Mouse (Mus musculus) olfactory bulb, adult 2 months (tissue): ENCODE data around the gene Agxt. TPM values are rescaled to one million over a fixed set of nuclear protein-coding genes. Genes with fewer than 3 reads are reported as not detected.

Source experiments
- H3K27ac ChIP-seq: fragments of 200-500 bp; 2 replicates; pipeline ENCODE4 v1.5.1; 2012; ENCODE audit warnings: low read depth, low read length; ENCODE audit not compliant: insufficient read depth
- H3K4me1 ChIP-seq: fragments of 200-500 bp; 2 replicates; pipeline ENCODE4 v1.6.1; 2012; ENCODE audit warnings: low read length; ENCODE audit not compliant: control insufficient read depth, insufficient read depth
- H3K4me3 ChIP-seq: fragments of 200-500 bp; 2 replicates; pipeline ENCODE4 v1.5.1; 2012; ENCODE audit warnings: mild to moderate bottlenecking, low read depth, low read length, moderate library complexity; ENCODE audit not compliant: insufficient read depth
- CTCF ChIP-seq: fragments of 200-500 bp; IDR thresholded peaks from 2 replicates; pipeline ENCODE4 v1.5.1; 2012; ENCODE audit warnings: low read depth, mild to moderate bottlenecking, low read length, moderate library complexity; ENCODE audit not compliant: insufficient read depth
- POLR2A ChIP-seq: fragments of 200-500 bp; IDR thresholded peaks from 2 replicates; pipeline ENCODE4 v1.6.1; 2012; ENCODE audit warnings: mild to moderate bottlenecking, low read depth, low read length, moderate library complexity; ENCODE audit not compliant: insufficient read depth
- WGBS: fragments of 180-500 bp; shearing (Covaris S2); methylation state at CpG from one replicate; pipeline ENCODE4 v1.1.7; 2018; 5-methylcytosine and 5-hydroxymethylcytosine counted together
- polyA plus RNA-seq: library from polyadenylated mRNA; stranded (reverse); fragments of >200 nt; gene quantifications from 2 replicates; pipeline ENCODE4 v1.2.4, GENCODE M21; 2012; ENCODE audit warnings: low replicate concordance; ENCODE audit not compliant: missing spikeins, insufficient read depth, insufficient read length

Gene Agxt
- polyA plus RNA-seq, 1 experiment, result not detected

GRCm38 (mm10) chr1:93176525-93177332, 41.7 kb downstream of the Agxt start:
- peaks cover 15% of the 10 kb centered on the region for H3K4me1 ChIP-seq
- WGBS, result 8% methylated on average over 42 of the region's 44 CpGs
- no peak overlapping the region for H3K27ac ChIP-seq
- TF ChIP-seq POLR2A (no peak), CTCF (no peak)
- peak overlapping the region; percentile 39 for H3K4me3 ChIP-seq

- Histone ChIP-seq H3K4me3 (no peak overlapping the region), H3K27ac (no peak overlapping the region), H3K4me1 (peaks cover 3% of the 10 kb centered on the region; the same call in 1 of the 2 replicates)
- TF ChIP-seq CTCF (no peak), POLR2A (no peak)
- WGBS, result 89% methylated on average over 7 of the region's 7 CpGs
Measured at GRCm38 (mm10) chr1:93182281-93182680, 47.2 kb downstream of the Agxt start.

DNA sequence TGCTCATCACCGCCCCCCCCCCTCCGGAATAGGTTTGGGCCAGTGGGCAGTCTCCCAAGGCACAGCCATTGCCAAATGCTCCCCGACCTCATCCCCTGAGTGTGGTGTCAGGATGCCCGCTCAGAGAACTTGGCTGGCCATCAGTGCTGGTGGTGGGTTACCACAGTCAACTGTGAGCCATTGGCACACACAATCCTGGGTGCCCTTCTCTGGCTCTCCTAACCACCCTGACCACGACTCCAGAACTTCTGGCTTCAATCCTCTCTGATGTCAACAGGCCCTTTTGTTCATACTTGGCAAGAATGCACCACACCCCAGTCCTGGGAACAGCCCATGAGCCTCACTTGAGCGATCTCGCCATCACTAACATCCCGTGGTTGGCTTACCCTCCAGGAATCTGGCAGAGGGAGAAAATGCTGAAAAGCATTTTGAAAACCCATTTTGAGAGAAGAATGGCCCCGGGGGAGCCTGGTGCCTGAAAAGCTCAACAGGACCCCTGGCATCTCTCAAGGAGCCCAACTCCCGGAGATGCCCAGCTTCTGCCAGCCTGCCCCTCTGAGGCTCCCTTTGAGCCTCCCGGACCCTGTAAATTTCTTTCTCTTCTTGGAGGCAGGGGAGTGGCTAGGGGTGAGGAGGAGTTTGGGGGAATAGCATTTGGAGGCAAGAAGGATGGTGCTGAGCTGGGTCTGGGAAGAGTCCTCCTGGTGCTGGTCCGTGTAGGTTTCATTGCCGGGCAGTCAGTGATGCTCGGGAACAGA, 49.2 kb downstream of the Agxt start:
- H3K27ac ChIP-seq, result no peak overlapping the region
- WGBS, result 38% methylated on average over 14 of the region's 14 CpGs
- no peak overlapping the region for H3K4me3 ChIP-seq
- TF ChIP-seq CTCF (no peak), POLR2A (no peak)
- no peaks in the 10 kb centered on the region for H3K4me1 ChIP-seq

DNA sequence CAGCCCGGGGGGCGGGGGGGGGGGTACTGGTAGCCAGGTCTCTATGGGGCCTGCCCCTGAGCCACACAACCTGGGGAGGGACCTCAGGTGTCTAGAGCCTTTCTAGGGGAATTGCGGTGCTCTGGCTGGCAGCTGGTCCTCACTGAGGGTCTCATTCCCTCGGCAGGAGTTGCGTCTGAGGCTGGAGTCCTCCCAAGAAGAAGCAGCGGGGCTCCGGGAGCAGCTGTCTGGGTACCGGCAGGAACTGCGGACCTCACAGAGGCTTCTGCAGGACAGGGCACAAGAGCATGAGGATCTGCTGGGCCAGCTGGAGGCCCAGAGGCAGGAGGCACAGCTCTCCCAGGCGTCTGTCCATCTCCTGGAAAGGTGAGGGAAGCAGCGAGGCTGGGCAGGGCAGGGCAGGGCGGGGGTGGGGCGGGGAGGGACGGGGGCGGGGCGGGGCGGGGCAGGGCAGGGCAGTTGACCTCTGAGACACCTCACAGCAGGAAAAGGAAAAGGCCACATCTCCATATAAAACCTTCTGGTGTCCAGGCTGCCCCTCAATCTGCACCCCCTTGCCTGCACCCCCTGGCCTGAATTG, 55.8 kb downstream of the Agxt start:
- TF ChIP-seq POLR2A, result no peak
- TF ChIP-seq CTCF, result no peak
- Histone ChIP-seq H3K4me3 (no peak overlapping the region), H3K27ac (no peak overlapping the region), H3K4me1 (no peaks in the 10 kb centered on the region)
- 32% methylated on average over 11 of the region's 17 CpGs for WGBS

GRCm38 (mm10) chr1:93194961-93195360, 59.9 kb downstream of the Agxt start:
- TF ChIP-seq POLR2A (no peak), CTCF (no peak)
- no peak overlapping the region for H3K27ac ChIP-seq
- no peaks in the 10 kb centered on the region for H3K4me1 ChIP-seq
- 89% methylated on average over 3 of the region's 3 CpGs for WGBS
- no peak overlapping the region for H3K4me3 ChIP-seq

Other genes with a start within 250 kb of the Agxt start
- gene Ankmy1, start 232.3 kb upstream of the Agxt start, polyA plus RNA-seq, result not detected in 2 replicates
- gene Dusp28, start 228.3 kb upstream of the Agxt start, polyA plus RNA-seq, result not detected in 2 replicates
- gene Rnpepl1, start 224.5 kb upstream of the Agxt start, polyA plus RNA-seq, result not detected in 2 replicates
- gene Capn10, start 200.9 kb upstream of the Agxt start, polyA plus RNA-seq, result not detected in 2 replicates
- gene Gpr35, start 184.4 kb upstream of the Agxt start, polyA plus RNA-seq, result not detected in 2 replicates
- not detected in 2 replicates for gene Aqp12, start 128.9 kb upstream of the Agxt start, polyA plus RNA-seq
- gene Kif1a, start 33.3 kb upstream of the Agxt start, polyA plus RNA-seq, result 456 and 729 TPM in 2 replicates
- gene 2310007B03Rik, start 25.7 kb downstream of the Agxt start, polyA plus RNA-seq, result not detected in 2 replicates
- not detected in 2 replicates for gene Crocc2, start 33.5 kb downstream of the Agxt start, polyA plus RNA-seq
- not detected in 2 replicates for gene Sned1, start 100.6 kb downstream of the Agxt start, polyA plus RNA-seq
- gene Mterf4, start 170.7 kb downstream of the Agxt start, polyA plus RNA-seq, result not detected in 2 replicates
- not detected in 2 replicates for gene Ppp1r7, start 207.6 kb downstream of the Agxt start, polyA plus RNA-seq
- gene Pask, start 208.2 kb downstream of the Agxt start, polyA plus RNA-seq, result not detected in 2 replicates
- not detected in 2 replicates for gene Ano7, start 238.7 kb downstream of the Agxt start, polyA plus RNA-seq